Mouse (Mus musculus) adrenal gland (tissue): ENCODE measurements around the gene Arpp19.

Source experiments
- intact Hi-C: fragments of 180-260 bp; cut with DNase I; formaldehyde crosslinking; loops from one replicate; pipeline ENCODE4 v1.15.1; 2025

The Arpp19 gene

DNA sequence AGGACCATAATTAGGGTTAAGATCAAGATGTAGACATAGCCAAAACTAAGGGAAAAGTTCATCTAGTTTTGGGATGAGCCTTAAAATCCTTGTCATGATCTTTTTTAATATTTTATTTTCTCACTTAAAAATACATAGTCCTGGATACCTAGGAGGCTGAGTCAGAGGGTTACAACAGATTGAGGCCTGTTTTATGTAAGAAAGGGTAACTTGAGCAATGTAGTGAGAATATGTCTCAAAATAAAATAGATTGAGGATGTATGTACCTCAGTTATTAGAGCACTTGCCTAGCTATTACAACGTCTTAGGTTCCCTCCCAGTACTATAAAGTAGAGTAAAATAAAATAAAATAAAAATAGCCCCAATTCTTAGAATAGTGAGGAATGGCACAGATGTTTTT is 54.7 kb downstream of the Arpp19 start:
- intact Hi-C loops, result no loop called here

DNA sequence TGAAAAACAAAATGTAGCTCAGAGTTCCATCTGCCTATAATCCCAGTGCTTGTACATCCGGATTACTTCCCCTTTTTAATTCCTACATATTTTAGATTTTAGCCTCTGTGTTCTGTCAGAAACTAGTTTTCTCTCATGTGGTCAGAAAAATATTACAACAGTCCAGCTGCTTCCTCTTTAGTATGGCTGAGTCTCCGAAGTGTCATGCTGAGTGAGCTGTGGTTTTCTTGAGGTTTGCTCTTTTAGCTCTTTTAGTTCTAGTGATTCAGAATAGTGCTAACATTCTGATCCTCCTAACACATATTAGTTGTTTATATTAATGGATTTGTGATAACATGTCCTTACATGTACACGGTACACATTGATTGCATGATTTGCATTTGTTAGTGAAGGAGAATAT is 57.3 kb downstream of the Arpp19 start:
- intact Hi-C loops, result no loop called here

DNA sequence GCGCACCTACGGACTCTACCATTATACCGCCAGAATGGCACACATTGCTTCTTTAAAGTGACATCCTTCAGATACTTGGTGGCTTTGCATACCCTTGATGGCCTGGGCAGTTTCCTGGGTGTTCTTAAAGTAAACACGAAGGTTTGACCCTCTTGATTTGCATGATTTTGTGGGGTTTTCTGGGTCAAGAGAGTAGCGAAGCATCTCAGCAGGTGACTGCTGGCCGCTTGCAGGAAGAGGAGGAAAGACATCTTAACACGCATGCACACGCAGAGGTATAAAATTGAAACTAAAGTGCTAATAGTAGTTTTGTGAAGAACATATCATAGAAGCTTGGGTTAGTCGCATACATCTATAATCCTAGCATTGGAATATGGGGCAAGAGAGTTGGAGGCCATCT is 61.5 kb downstream of the Arpp19 start:
- intact Hi-C loops, result no loop called here

DNA sequence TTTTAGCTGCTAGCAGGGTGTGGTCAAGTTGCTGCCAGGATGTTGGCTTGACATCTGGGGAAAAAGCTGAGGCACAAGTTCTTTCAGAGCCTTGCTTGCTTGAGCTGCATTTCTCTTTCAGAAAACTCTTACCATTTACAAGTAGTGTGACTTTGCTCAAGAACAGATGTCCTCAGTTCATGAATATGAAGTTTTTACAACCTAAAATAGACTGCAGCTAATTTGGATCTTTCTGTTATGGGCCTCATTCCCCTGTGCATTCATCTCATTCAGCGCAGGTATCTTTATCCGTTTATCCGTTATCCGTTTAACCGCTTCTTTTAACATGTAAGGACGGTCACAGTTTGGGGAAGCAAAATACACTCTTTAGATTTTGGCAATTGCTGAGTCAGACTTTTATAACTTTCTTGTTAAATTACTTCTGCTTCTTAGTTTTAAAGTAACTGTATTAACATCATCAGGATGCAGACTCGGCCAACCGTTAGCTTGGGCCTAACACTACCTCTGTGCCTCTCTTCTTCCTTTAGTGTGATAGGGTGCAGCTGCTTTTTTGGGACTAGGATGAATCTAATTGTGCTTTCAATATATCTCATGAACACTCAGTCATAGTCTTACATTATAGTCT is 62.9 kb downstream of the Arpp19 start:
- intact Hi-C loops, result no loop called here

DNA sequence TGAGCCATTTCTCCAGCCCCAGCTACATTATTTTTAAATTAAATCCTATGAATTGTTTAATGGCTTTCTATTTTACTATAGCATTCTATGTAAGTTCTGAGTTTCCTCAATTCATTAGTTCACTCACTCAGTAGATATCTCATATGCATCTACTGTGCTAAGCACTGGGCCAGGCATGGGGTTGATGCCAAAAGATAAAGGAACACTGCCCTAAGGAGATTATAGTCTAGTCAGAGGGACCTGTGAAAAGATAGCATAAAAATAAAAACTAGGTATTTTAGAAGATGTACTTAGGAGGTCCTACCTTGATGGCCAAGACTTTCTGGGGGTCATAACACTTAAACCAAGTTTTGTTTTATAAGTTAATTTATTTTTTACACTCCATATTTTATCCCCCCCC is 64.7 kb downstream of the Arpp19 start:
- intact Hi-C loops, result no loop called here
